Mouse (Mus musculus) limb, embryonic 11.5 days (tissue): ENCODE data around the gene Ptprg. TPM values are rescaled to one million over a fixed set of nuclear protein-coding genes. Genes with fewer than 3 reads are reported as not detected.

Experiments used
- ATAC-seq: fragments of 200-750 bp; cut with Nextera tagmentation; 2 replicates; pipeline ENCODE4 v1.8.0; 2017; ENCODE audit warnings: low read depth; ENCODE audit not compliant: insufficient number of reproducible peaks, low FRiP score, low TSS enrichment
- DNase-seq: peaks from one replicate; pipeline ENCODE4 v3.0.0-alpha.2; 2015; ENCODE audit warnings: low spot score
- H3K27ac ChIP-seq: fragments of 300-500 bp; sonication (generic); replicated peaks from 2 replicates; pipeline ENCODE4 v1.5.1; 2014; ENCODE audit warnings: low read depth, mild to moderate bottlenecking, low read length
- H3K27me3 ChIP-seq: fragments of 300-500 bp; sonication (generic); 2 replicates; pipeline ENCODE4 v1.6.1; 2014; ENCODE audit warnings: mild to moderate bottlenecking, low read length, mixed read lengths; ENCODE audit not compliant: control insufficient read depth, insufficient read depth
- H3K36me3 ChIP-seq: fragments of 300-500 bp; sonication (generic); 2 replicates; pipeline ENCODE4 v1.6.1; 2014; ENCODE audit warnings: mild to moderate bottlenecking, low read length, moderate library complexity, mixed read lengths; ENCODE audit not compliant: control insufficient read depth, insufficient read depth
- H3K4me1 ChIP-seq: fragments of 300-500 bp; sonication (generic); 2 replicates; pipeline ENCODE4 v1.6.1; 2014; ENCODE audit warnings: low read length, mixed read lengths; ENCODE audit not compliant: control insufficient read depth, insufficient read depth
- H3K4me2 ChIP-seq: fragments of 300-500 bp; sonication (generic); 2 replicates; pipeline ENCODE4 v1.6.1; 2014; ENCODE audit warnings: low read depth, mild to moderate bottlenecking, moderate library complexity; ENCODE audit not compliant: severe bottlenecking
- H3K4me3 ChIP-seq: fragments of 300-500 bp; sonication (generic); 2 replicates; pipeline ENCODE4 v1.5.1; 2014; ENCODE audit warnings: low read depth, low read length
- H3K9ac ChIP-seq: fragments of 300-500 bp; sonication (generic); 2 replicates; pipeline ENCODE4 v1.6.1; 2014; ENCODE audit warnings: mild to moderate bottlenecking, low read length
- H3K9me3 ChIP-seq: fragments of 300-500 bp; sonication (generic); 2 replicates; pipeline ENCODE4 v1.6.1; 2016; ENCODE audit warnings: low read length; ENCODE audit not compliant: control insufficient read depth
- WGBS: fragments of 180-500 bp; shearing (Covaris S2); extraction: QIAGEN DNeasy Blood & Tissue Kit; methylation state at CpG from one replicate; pipeline ENCODE4 v1.1.7; 2014; 5-methylcytosine and 5-hydroxymethylcytosine counted together
- polyA plus RNA-seq: library from polyadenylated mRNA; unstranded; fragments of >200 nt; fragmentation: Nextera tagmentation; extraction: Ambion mirVana; gene quantifications from 2 replicates; pipeline ENCODE4 v1.2.1, GENCODE M21; 2014

Gene Ptprg
- polyA plus RNA-seq, 1 experiment from 2014 or later: 33.8 TPM

DNA sequence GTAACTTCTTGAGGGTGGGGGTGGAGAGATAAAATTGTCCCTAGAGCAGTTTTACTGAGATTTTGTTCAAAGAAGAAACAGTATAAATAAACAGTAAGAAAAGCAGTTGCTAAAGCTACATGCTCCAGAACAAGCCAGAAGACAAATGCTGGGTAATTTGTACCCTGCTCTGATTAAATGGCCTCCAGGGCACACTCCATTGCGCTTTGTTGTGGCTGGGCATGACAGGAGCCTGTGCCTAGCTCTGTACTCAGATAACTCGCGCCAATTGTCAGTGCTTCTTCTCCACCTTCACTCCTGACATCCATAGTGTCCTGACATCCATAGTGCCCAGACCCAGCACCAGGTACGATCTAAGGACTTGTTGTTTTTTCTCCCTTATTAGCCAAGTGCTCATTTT lies 445.1 kb downstream of the Ptprg start:
- 87% methylated on average over 4 of the region's 4 CpGs for WGBS
- ATAC-seq (no peak), DNase-seq (no peak)
- no peak overlapping the region for H3K4me2 ChIP-seq
- no peak overlapping the region for H3K4me3 ChIP-seq
- H3K9ac ChIP-seq: no peak overlapping the region
- no peaks in the 10 kb centered on the region for H3K9me3 ChIP-seq
- H3K4me1 ChIP-seq: no peaks in the 10 kb centered on the region
- H3K36me3 ChIP-seq: no peaks in the 10 kb centered on the region
- H3K27me3 ChIP-seq: no peaks in the 10 kb centered on the region
- no peak overlapping the region for H3K27ac ChIP-seq

DNA sequence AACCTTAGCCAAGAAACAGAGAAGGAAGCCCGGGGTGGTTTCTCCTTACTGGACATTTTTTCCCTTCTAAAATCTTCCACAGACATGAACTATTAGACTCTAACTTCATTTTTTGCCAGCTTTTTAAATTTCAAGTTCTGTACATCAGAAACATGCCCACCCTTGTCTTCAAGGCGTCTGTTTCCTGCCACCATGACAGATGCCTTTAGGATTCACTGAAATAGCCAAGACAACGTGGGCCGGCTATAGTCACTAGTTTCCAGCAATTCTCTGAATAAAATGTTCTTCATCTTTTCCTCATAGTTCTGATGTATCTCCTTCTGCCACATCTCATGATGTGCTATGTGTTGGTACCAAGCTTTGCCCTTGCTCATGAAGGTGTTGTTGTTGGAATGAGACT lies 450.7 kb downstream of the Ptprg start:
- WGBS: 92% methylated on average over 4 of the region's 4 CpGs
- Histone ChIP-seq H3K27me3 (no peaks in the 10 kb centered on the region), H3K36me3 (no peaks in the 10 kb centered on the region), H3K4me1 (no peaks in the 10 kb centered on the region), H3K4me3 (no peak overlapping the region), H3K27ac (no peak overlapping the region), H3K9ac (no peak overlapping the region), H3K4me2 (no peak overlapping the region), H3K9me3 (no peaks in the 10 kb centered on the region)
- no peak for DNase-seq
- no peak for ATAC-seq

DNA sequence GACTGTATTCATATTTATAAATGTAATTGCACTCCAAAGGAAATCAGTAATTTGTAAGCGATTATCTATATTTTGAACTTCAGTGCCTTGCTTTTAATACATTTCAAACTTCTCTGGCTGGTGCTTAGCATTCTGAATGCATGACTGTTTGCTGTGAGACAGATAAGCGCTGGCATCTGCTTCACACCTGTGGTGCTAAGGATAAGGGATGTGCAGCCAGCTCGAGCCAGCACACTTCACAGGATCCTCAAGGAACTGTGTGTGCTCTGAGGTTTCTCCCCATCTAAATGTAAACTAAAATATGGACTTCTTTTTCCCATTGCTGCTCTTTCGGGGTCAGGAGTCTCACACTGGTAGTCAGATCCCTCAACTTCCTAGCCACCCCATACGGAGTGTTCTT lies 458.4 kb downstream of the Ptprg start:
- H3K36me3 ChIP-seq: no peaks in the 10 kb centered on the region
- no peaks in the 10 kb centered on the region for H3K4me1 ChIP-seq
- 81% methylated on average over 5 of the region's 5 CpGs for WGBS
- H3K9ac ChIP-seq: no peak overlapping the region
- ATAC-seq (no peak), DNase-seq (no peak)
- H3K4me3 ChIP-seq: no peak overlapping the region
- no peak overlapping the region for H3K4me2 ChIP-seq
- H3K27ac ChIP-seq: no peak overlapping the region
- H3K9me3 ChIP-seq: no peaks in the 10 kb centered on the region
- no peaks in the 10 kb centered on the region for H3K27me3 ChIP-seq

DNA sequence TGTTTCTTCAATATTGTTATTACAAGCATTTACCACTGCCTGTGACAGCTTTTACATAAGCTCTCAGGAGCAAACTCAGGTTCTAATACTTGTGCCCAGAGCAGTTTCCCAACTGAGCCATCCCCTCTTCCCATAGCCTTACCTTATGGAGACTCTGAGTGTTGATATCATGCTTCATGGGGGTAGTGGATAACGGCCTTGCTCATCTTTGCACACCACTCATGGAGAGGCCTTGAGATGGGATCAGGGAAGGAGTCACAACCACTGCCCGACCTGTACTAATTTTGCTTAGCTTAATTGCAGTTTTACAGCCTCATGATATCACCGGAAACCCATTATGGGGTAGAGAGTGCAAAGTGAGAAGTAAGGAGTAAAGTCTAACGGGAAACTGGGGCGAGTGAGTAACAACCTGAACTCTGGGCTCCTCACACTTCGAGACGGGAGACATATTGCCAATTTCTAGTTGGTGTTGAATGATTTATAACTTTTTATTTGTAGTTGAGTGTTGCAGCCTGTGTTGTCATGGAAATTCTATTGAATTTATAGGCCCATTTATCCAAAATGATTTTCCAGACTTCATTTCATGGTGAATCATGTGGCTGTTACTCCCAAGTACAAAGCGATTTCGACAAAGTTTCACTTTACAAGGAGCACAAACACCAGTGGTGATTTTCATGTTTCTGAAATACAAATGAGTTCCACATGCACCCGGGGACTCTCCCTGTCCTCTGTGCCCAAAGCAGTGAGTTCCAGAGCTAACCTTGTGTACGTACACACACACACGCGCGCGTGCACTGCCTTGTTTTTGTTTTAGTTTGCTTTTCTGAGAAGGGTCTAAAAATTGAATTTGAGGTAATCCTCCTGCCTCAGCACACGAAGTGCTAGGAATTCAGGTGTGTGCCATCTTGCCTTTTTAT lies 472.7 kb downstream of the Ptprg start:
- H3K4me1 ChIP-seq: peaks cover 8% of the 10 kb centered on the region
- no peaks in the 10 kb centered on the region for H3K9me3 ChIP-seq
- DNase-seq (peak; percentile 61), ATAC-seq (peak; percentile 72)
- peak overlapping the region; percentile 8; the same call in 1 of the 2 replicates for H3K4me2 ChIP-seq
- no peak overlapping the region for H3K4me3 ChIP-seq
- 36% methylated on average over 16 of the region's 16 CpGs for WGBS
- 0 out of 2 replicates have a peak overlapping the region, but pooled peaks have one; percentile 4 for H3K27ac ChIP-seq
- no peaks in the 10 kb centered on the region for H3K36me3 ChIP-seq
- H3K27me3 ChIP-seq: no peaks in the 10 kb centered on the region
- no peak overlapping the region for H3K9ac ChIP-seq

DNA sequence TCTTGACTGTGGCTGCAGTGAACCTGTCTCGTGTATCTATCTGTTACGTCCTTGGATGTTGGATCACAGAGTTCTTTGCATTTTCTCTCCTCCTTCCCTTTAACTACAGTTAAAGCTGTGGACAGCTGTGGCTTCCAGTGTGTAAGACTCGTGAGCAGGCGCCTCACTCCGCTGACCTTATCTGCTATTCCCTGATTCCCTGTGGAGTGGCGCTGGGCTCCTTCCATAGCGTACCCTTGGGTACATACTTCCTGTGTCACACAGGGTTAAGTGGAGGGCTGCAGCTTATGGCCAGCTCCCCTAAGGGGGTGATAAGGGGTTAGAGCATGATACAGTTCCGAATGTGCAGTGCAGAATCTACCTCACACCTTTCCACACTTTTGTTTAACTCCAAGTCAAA lies 473.9 kb downstream of the Ptprg start:
- Histone ChIP-seq H3K9ac (no peak overlapping the region), H3K4me1 (peaks cover 8% of the 10 kb centered on the region), H3K4me2 (no peak overlapping the region), H3K36me3 (no peaks in the 10 kb centered on the region), H3K27me3 (no peaks in the 10 kb centered on the region), H3K9me3 (no peaks in the 10 kb centered on the region), H3K27ac (no peak overlapping the region), H3K4me3 (no peak overlapping the region)
- WGBS: 73% methylated on average over 8 of the region's 8 CpGs
- ATAC-seq (no peak), DNase-seq (no peak)

- peaks cover 8% of the 10 kb centered on the region for H3K4me1 ChIP-seq
- no peaks in the 10 kb centered on the region for H3K9me3 ChIP-seq
- no peaks in the 10 kb centered on the region for H3K36me3 ChIP-seq
- no peak overlapping the region for H3K9ac ChIP-seq
- DNase-seq: no peak
- 83% methylated on average over 2 of the region's 2 CpGs for WGBS
- no peak for ATAC-seq
- no peak overlapping the region for H3K4me2 ChIP-seq
- no peaks in the 10 kb centered on the region for H3K27me3 ChIP-seq
- H3K4me3 ChIP-seq: no peak overlapping the region
- no peak overlapping the region for H3K27ac ChIP-seq
Measured at GRCm38 (mm10) chr14:12029926-12030325, 476.6 kb downstream of the Ptprg start.

DNA sequence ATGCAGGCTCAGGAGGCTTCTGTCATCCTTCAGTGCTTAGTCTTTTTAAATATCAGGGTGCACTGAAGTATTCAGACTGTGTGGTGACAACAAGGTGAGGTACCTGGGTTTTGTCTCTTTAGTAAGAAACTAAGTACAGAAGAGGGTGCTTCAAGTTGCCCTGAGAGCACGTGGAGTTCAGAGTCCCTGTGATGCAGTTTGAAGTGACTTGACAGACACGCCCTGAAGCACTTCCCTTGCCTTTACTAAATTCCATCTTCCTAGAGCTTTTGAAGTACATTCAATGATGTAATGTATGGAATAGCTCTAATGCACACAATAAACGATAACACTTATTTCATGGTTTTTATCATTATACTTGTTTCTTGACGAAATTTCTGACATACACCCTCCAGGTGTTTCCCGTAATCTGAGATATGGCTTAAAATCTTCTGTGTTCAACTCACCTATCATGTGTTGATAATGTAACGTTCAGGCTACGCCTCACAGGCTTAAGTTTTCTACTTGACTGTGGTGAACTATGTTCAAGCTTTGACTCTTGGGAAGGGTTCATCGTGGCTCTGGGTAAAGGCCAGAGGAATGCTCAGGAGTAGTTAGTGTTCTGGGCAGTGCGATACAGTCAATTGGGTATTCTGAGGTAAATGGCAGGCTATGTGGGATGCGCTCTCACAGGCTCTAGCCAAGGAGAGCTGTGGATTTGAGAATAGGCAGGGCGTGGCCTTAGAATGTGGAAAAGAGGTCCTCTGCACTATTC lies 483.4 kb downstream of the Ptprg start:
- Histone ChIP-seq H3K36me3 (no peaks in the 10 kb centered on the region), H3K4me1 (no peaks in the 10 kb centered on the region), H3K4me2 (no peak overlapping the region), H3K9ac (no peak overlapping the region), H3K27ac (no peak overlapping the region), H3K9me3 (no peaks in the 10 kb centered on the region), H3K27me3 (no peaks in the 10 kb centered on the region), H3K4me3 (no peak overlapping the region)
- ATAC-seq (no peak), DNase-seq (no peak)
- 88% methylated on average over 11 of the region's 11 CpGs for WGBS

GRCm38 (mm10) chr14:12039743-12040142 lies 486.4 kb downstream of the Ptprg start:
- Histone ChIP-seq H3K4me3 (no peak overlapping the region), H3K36me3 (no peaks in the 10 kb centered on the region), H3K9ac (no peak overlapping the region), H3K4me1 (no peaks in the 10 kb centered on the region), H3K27ac (no peak overlapping the region), H3K27me3 (no peaks in the 10 kb centered on the region), H3K4me2 (no peak overlapping the region), H3K9me3 (no peaks in the 10 kb centered on the region)
- 89% methylated on average over 3 of the region's 3 CpGs for WGBS
- ATAC-seq (no peak), DNase-seq (no peak)
